Mouse (Mus musculus): ENCODE results near the gene Fbxw26. TPM values are rescaled to one million over a fixed set of nuclear protein-coding genes. Genes with fewer than 3 reads are reported as not detected.
"Not testable (repeated sequence)": the region's sequence is repeated elsewhere in the genome, so short reads cannot be mapped to it uniquely, and the experiment has no call there.

Fbxw26 gene
- total RNA-seq (2015) (not detected in 2 replicates), total RNA-seq (2017) (not detected in 2 replicates)

GRCm38 (mm10) chr9:109745989-109746388, at the start of gene Fbxw26:
TSS of gene Fbxw26 (minus strand) at chr9:109746089.
- not testable (repeated sequence) for ATAC-seq (ENCODE audit: poor library complexity, severe bottlenecking)

GRCm38 (mm10) chr9:109795221-109795620, 49.3 kb upstream of the Fbxw26 start:
- ATAC-seq (ENCODE audit: poor library complexity, severe bottlenecking), result no peak

GRCm38 (mm10) chr9:109790570-109790969, 44.7 kb upstream of the Fbxw26 start, which contains the start of gene Fbxw27:
TSS of gene Fbxw27 (minus strand) at chr9:109790670.
- ATAC-seq (ENCODE audit: poor library complexity, severe bottlenecking), result not testable (repeated sequence)

- ATAC-seq (ENCODE audit: poor library complexity, severe bottlenecking), result not testable (repeated sequence)
Observed at GRCm38 (mm10) chr9:109766841-109767240, 21.0 kb upstream of the Fbxw26 start.

- not testable (repeated sequence) for ATAC-seq (ENCODE audit: poor library complexity, severe bottlenecking)
Observed at GRCm38 (mm10) chr9:109702600-109702999, 43.3 kb downstream of the Fbxw26 start, which contains the start of gene Fbxw18. TSS of gene Fbxw18 (minus strand) at chr9:109702700.

- peak; percentile 52; the same call in 1 of the 2 replicates for ATAC-seq (ENCODE audit: poor library complexity, severe bottlenecking)
Observed at GRCm38 (mm10) chr9:109685299-109685698, 60.6 kb downstream of the Fbxw26 start.

Other genes with a start within 250 kb of the Fbxw26 start
- not detected in 2 replicates for gene Fbxw15, start 177.8 kb downstream of the Fbxw26 start, total RNA-seq (2015)
- gene Fbxw15, start 177.8 kb downstream of the Fbxw26 start, total RNA-seq (2017), result not detected in 2 replicates
- gene Fbxw24, start 120.0 kb downstream of the Fbxw26 start, total RNA-seq (2015), result not detected in 2 replicates
- not detected in 2 replicates for gene Fbxw24, start 120.0 kb downstream of the Fbxw26 start, total RNA-seq (2017)
- 0.14 TPM in 1 of 2 replicates, not detected in the other for gene Fbxw25, start 81.4 kb downstream of the Fbxw26 start, total RNA-seq (2015)
- gene Fbxw25, start 81.4 kb downstream of the Fbxw26 start, total RNA-seq (2017), result not detected in 2 replicates
- gene Fbxw18, start 43.4 kb downstream of the Fbxw26 start, total RNA-seq (2015), result not detected in 2 replicates
- not detected in 2 replicates for gene Fbxw18, start 43.4 kb downstream of the Fbxw26 start, total RNA-seq (2017)
- gene Fbxw27, start 44.6 kb upstream of the Fbxw26 start, total RNA-seq (2015), result not detected in 2 replicates
- not detected in 2 replicates for gene Fbxw27, start 44.6 kb upstream of the Fbxw26 start, total RNA-seq (2017)
- gene Spink8, start 66.2 kb upstream of the Fbxw26 start, total RNA-seq (2015), result not detected in 2 replicates
- gene Spink8, start 66.2 kb upstream of the Fbxw26 start, total RNA-seq (2017), result not detected in 2 replicates
- 12.2 and 20.4 TPM in 2 replicates for gene Nme6, start 86.7 kb upstream of the Fbxw26 start, total RNA-seq (2015)
- 6.8 and 16.1 TPM in 2 replicates for gene Nme6, start 86.7 kb upstream of the Fbxw26 start, total RNA-seq (2017)
- 1,595 and 1,972 TPM in 2 replicates for gene Camp, start 103.5 kb upstream of the Fbxw26 start, total RNA-seq (2015)
- gene Camp, start 103.5 kb upstream of the Fbxw26 start, total RNA-seq (2017), result 1,104 and 1,348 TPM in 2 replicates
- 12.7 and 13.5 TPM in 2 replicates for gene Cdc25a, start 129.5 kb upstream of the Fbxw26 start, total RNA-seq (2015)
- 17.3 and 21.2 TPM in 2 replicates for gene Cdc25a, start 129.5 kb upstream of the Fbxw26 start, total RNA-seq (2017)
- gene Map4, start 185.4 kb upstream of the Fbxw26 start, total RNA-seq (2015), result 74.3 and 82.8 TPM in 2 replicates
- 50.0 and 55.3 TPM in 2 replicates for gene Map4, start 185.4 kb upstream of the Fbxw26 start, total RNA-seq (2017)